Mouse (Mus musculus) neural tube, embryonic 11.5 days (tissue): ENCODE measurements around the gene Bmpr1b. TPM values are rescaled to one million over a fixed set of nuclear protein-coding genes. Genes with fewer than 3 reads are reported as not detected.

Experiments used
- ATAC-seq: fragments of 200-750 bp; cut with Nextera tagmentation; 2 replicates; pipeline ENCODE4 v1.8.0; 2017; ENCODE audit warnings: moderate number of reproducible peaks, mild to moderate bottlenecking, moderate TSS enrichment, moderate library complexity; ENCODE audit not compliant: insufficient read depth, low FRiP score, low TSS enrichment
- DNase-seq: peaks from one replicate; pipeline ENCODE4 v3.0.0-alpha.2; 2015; ENCODE audit warnings: low spot score
- H3K27ac ChIP-seq: fragments of 300-500 bp; sonication (generic); 2 replicates; pipeline ENCODE4 v1.5.1; 2014; ENCODE audit warnings: low read depth, mild to moderate bottlenecking, low read length
- H3K27me3 ChIP-seq: fragments of 300-500 bp; sonication (generic); 2 replicates; pipeline ENCODE4 v1.6.1; 2014; ENCODE audit warnings: mild to moderate bottlenecking, low read length, mixed read lengths; ENCODE audit not compliant: control insufficient read depth, insufficient read depth
- H3K36me3 ChIP-seq: fragments of 300-500 bp; sonication (generic); 2 replicates; pipeline ENCODE4 v1.6.1; 2014; ENCODE audit warnings: mild to moderate bottlenecking, low read length, moderate library complexity, mixed read lengths; ENCODE audit not compliant: control insufficient read depth, insufficient read depth
- H3K4me1 ChIP-seq: fragments of 300-500 bp; sonication (generic); 2 replicates; pipeline ENCODE4 v1.6.1; 2014; ENCODE audit warnings: low read length, mixed read lengths; ENCODE audit not compliant: control insufficient read depth, insufficient read depth
- H3K4me2 ChIP-seq: fragments of 300-500 bp; sonication (generic); 2 replicates; pipeline ENCODE4 v1.6.1; 2014; ENCODE audit warnings: low read depth, mild to moderate bottlenecking, moderate library complexity
- H3K4me3 ChIP-seq: fragments of 300-500 bp; sonication (generic); 2 replicates; pipeline ENCODE4 v1.5.1; 2014; ENCODE audit warnings: low read depth, low read length
- H3K9ac ChIP-seq: fragments of 300-500 bp; sonication (generic); 2 replicates; pipeline ENCODE4 v1.6.1; 2014; ENCODE audit warnings: mild to moderate bottlenecking, low read length
- H3K9me3 ChIP-seq: fragments of 300-500 bp; sonication (generic); 2 replicates; pipeline ENCODE4 v1.6.1; 2016; ENCODE audit warnings: low read length; ENCODE audit not compliant: control insufficient read depth
- WGBS: fragments of 180-500 bp; shearing (Covaris S2); extraction: QIAGEN DNeasy Blood & Tissue Kit; methylation state at CpG from one replicate; pipeline ENCODE4 v1.1.7; 2014; 5-methylcytosine and 5-hydroxymethylcytosine counted together
- polyA plus RNA-seq: library from polyadenylated mRNA; unstranded; fragments of >200 nt; fragmentation: Nextera tagmentation; extraction: Ambion mirVana; gene quantifications from 2 replicates; pipeline ENCODE4 v1.2.1, GENCODE M21; 2014

The Bmpr1b gene
- polyA plus RNA-seq, 1 experiment from 2014 or later: 17.8 TPM

GRCm38 (mm10) chr3:141948506-141948905 lies 220.7 kb downstream of the Bmpr1b start:
- H3K9ac ChIP-seq: no peak overlapping the region
- H3K36me3 ChIP-seq: no peaks in the 10 kb centered on the region
- no peak overlapping the region for H3K27ac ChIP-seq
- whole genome bisulfite sequencing: 83% methylated on average over 1 of the region's 1 CpGs
- DNase-seq (no peak), ATAC-seq (no peak)
- no peak overlapping the region for H3K4me3 ChIP-seq
- H3K27me3 ChIP-seq: no peaks in the 10 kb centered on the region
- H3K4me2 ChIP-seq: no peak overlapping the region
- H3K4me1 ChIP-seq: peaks cover 3% of the 10 kb centered on the region
- H3K9me3 ChIP-seq: no peaks in the 10 kb centered on the region

DNA sequence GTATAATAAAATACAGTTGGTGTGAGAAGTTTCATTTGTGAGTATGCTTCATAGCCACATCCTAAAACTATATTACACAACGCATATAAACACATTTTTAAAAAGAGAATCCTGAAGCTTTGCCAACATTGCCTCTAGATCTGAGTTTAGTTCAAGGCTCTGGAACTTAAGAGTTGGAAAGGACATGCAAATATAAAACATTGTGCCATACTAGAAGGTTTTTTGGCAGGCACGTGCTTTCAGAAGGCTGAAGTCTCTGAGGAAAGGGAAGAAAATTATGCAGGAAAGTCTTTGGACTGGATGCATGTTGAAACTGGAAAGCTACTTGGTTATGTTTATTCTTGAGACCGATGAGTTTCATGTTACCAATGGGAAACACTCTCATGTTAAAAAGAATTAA lies 221.1 kb downstream of the Bmpr1b start:
- H3K9ac ChIP-seq: no peak overlapping the region
- H3K4me3 ChIP-seq: no peak overlapping the region
- no peaks in the 10 kb centered on the region for H3K27me3 ChIP-seq
- no peak for DNase-seq
- no peak overlapping the region for H3K4me2 ChIP-seq
- H3K4me1 ChIP-seq: peaks cover 6% of the 10 kb centered on the region
- no peak for ATAC-seq
- 84% methylated on average over 3 of the region's 3 CpGs for WGBS
- H3K9me3 ChIP-seq: no peaks in the 10 kb centered on the region
- H3K27ac ChIP-seq: no peak overlapping the region
- no peaks in the 10 kb centered on the region for H3K36me3 ChIP-seq

DNA sequence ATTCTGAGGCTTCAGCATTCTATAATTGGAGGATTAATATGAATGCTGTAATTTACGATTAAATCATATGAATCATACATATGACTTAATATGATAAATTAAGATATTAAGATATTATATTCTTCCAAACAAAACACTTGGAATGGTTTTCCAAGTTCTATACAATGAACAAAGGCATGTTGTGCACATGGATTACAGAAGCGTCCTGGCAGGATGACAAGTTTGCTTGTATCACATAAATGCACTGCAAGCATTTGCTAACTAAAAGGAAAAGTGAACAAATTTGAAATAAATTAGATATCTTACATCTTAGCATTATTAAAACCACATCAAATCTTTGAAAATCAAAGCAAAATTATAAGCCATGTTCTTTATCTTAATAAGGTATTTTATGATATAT lies 222.4 kb downstream of the Bmpr1b start:
- DNase-seq (no peak), ATAC-seq (no peak)
- Histone ChIP-seq H3K4me3 (no peak overlapping the region), H3K27ac (no peak overlapping the region), H3K27me3 (no peaks in the 10 kb centered on the region), H3K9me3 (no peaks in the 10 kb centered on the region), H3K4me2 (no peak overlapping the region), H3K4me1 (peaks cover 6% of the 10 kb centered on the region), H3K9ac (no peak overlapping the region), H3K36me3 (no peaks in the 10 kb centered on the region)
- WGBS: 84% methylated on average over 2 of the region's 2 CpGs

DNA sequence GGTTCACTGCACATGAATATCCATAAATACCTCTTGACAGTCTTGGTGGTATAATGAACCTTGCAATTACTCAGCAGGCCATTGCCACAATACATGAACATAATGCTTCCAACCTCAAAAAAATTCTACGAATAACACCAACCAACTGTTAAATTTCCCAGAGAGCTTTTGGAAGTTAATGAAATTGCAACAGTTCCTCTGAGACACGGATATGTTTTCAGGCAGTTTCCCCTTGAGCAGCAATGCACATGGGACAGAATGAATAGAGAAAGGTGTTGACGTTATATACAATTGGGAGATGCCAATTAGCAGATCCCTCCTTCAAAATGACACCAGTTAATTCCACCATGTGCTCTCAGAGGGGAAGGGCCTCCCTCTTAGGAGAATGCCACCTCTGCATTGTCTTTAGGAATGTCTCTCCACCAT lies 225.9 kb downstream of the Bmpr1b start:
- peaks cover 6% of the 10 kb centered on the region for H3K4me1 ChIP-seq
- H3K36me3 ChIP-seq: no peaks in the 10 kb centered on the region
- no peak overlapping the region for H3K4me2 ChIP-seq
- no peak overlapping the region for H3K9ac ChIP-seq
- H3K4me3 ChIP-seq: no peak overlapping the region
- H3K27ac ChIP-seq: no peak overlapping the region
- WGBS: 44% methylated on average over 3 of the region's 3 CpGs
- H3K27me3 ChIP-seq: no peaks in the 10 kb centered on the region
- DNase-seq (no peak), ATAC-seq (no peak)
- H3K9me3 ChIP-seq: no peaks in the 10 kb centered on the region

GRCm38 (mm10) chr3:141940207-141940606 lies 229.0 kb downstream of the Bmpr1b start:
- DNase-seq: no peak
- Histone ChIP-seq H3K27ac (no peak overlapping the region), H3K36me3 (no peaks in the 10 kb centered on the region), H3K4me3 (no peak overlapping the region), H3K4me2 (no peak overlapping the region), H3K27me3 (no peaks in the 10 kb centered on the region), H3K9me3 (no peaks in the 10 kb centered on the region), H3K9ac (no peak overlapping the region), H3K4me1 (peaks cover 25% of the 10 kb centered on the region)
- WGBS: 90% methylated on average over 5 of the region's 5 CpGs
- no peak for ATAC-seq

GRCm38 (mm10) chr3:141936594-141937272 lies 232.5 kb downstream of the Bmpr1b start:
- DNase-seq (peak; percentile 80), ATAC-seq (peak; percentile 92)
- H3K9ac ChIP-seq: peak overlapping the region; percentile 18; the same call in 1 of the 2 replicates
- H3K27ac ChIP-seq: peak overlapping the region; percentile 71; the same call in 1 of the 2 replicates
- no peaks in the 10 kb centered on the region for H3K9me3 ChIP-seq
- H3K27me3 ChIP-seq: no peaks in the 10 kb centered on the region
- H3K36me3 ChIP-seq: no peaks in the 10 kb centered on the region
- H3K4me3 ChIP-seq: no peak overlapping the region
- 5% methylated on average over 16 of the region's 16 CpGs for WGBS
- peak overlapping the region; percentile 18 for H3K4me2 ChIP-seq
- peaks cover 35% of the 10 kb centered on the region for H3K4me1 ChIP-seq

DNA sequence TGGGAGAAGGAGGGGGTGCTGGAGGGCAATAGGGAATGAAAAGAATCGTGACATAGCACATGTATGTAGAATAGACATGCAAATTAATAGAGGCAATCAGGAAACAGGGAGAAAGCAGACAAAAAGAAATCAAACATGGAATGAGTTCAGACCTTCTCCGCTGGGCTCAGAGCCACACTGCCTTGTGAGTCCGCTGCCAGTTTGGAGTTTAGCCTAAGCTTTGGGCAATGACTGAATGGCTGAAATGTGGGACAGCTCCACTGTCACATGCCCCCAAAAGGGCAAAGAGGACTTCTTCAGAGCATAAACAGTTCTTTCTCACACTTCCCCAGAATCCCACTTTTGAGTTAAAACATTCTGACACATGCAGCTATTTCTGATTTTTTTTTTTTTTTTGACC lies 236.3 kb downstream of the Bmpr1b start:
- Histone ChIP-seq H3K4me3 (no peak overlapping the region), H3K27me3 (no peaks in the 10 kb centered on the region), H3K27ac (no peak overlapping the region), H3K36me3 (no peaks in the 10 kb centered on the region), H3K4me2 (no peak overlapping the region), H3K4me1 (peaks cover 46% of the 10 kb centered on the region), H3K9me3 (no peaks in the 10 kb centered on the region), H3K9ac (no peak overlapping the region)
- DNase-seq (no peak), ATAC-seq (no peak)
- 72% methylated on average over 3 of the region's 3 CpGs for WGBS

- WGBS: 4% methylated on average over 10 of the region's 10 CpGs
- peak; percentile 71 for ATAC-seq
Observed at GRCm38 (mm10) chr3:141931372-141932092, 237.7 kb downstream of the Bmpr1b start.

GRCm38 (mm10) chr3:141923442-141923841 lies 245.8 kb downstream of the Bmpr1b start:
- H3K4me1 ChIP-seq: peaks cover 6% of the 10 kb centered on the region; the same call in 1 of the 2 replicates
- H3K9ac ChIP-seq: no peak overlapping the region
- no peak overlapping the region for H3K4me2 ChIP-seq
- no peaks in the 10 kb centered on the region for H3K27me3 ChIP-seq
- WGBS: 59% methylated on average over 1 of the region's 1 CpGs
- no peak for ATAC-seq
- DNase-seq: no peak
- no peak overlapping the region for H3K27ac ChIP-seq
- H3K9me3 ChIP-seq: no peaks in the 10 kb centered on the region
- no peaks in the 10 kb centered on the region for H3K36me3 ChIP-seq
- H3K4me3 ChIP-seq: no peak overlapping the region

More at GRCm38 (mm10) chr3:141931372-141932092, 237.7 kb downstream of the Bmpr1b start:
- Histone ChIP-seq H3K27ac (peak overlapping the region; percentile 78), H3K9ac (peak overlapping the region; percentile 56), H3K4me2 (peak overlapping the region; percentile 44), H3K36me3 (no peaks in the 10 kb centered on the region), H3K9me3 (no peaks in the 10 kb centered on the region), H3K4me1 (peaks cover 36% of the 10 kb centered on the region), H3K27me3 (no peaks in the 10 kb centered on the region), H3K4me3 (peak overlapping the region; percentile 25)
- DNase-seq: peak; percentile 73
